Mouse (Mus musculus) embryonic facial prominence, embryonic 11.5 days (tissue): ENCODE measurements around the gene Dph7. TPM values are rescaled to one million over a fixed set of nuclear protein-coding genes. Genes with fewer than 3 reads are reported as not detected.
"Not testable (repeated sequence)": the region's sequence is repeated elsewhere in the genome, so short reads cannot be mapped to it uniquely, and the experiment has no call there.

Experiments
- ATAC-seq: fragments of 200-750 bp; cut with Nextera tagmentation; replicated peaks from 2 replicates; pipeline ENCODE4 v1.8.0; 2017; ENCODE audit warnings: low read depth; ENCODE audit not compliant: insufficient number of reproducible peaks, low FRiP score, low TSS enrichment
- DNase-seq: peaks from one replicate; pipeline ENCODE4 v3.0.0-alpha.2; 2015; ENCODE audit warnings: low spot score
- H3K27ac ChIP-seq: fragments of 300-500 bp; sonication (generic); replicated peaks from 2 replicates; pipeline ENCODE4 v1.5.1; 2014; ENCODE audit warnings: mild to moderate bottlenecking, low read depth, low read length, control low read depth
- H3K27me3 ChIP-seq: fragments of 300-500 bp; sonication (generic); 2 replicates; pipeline ENCODE4 v1.6.1; 2014; ENCODE audit warnings: mild to moderate bottlenecking, low read length, moderate library complexity, mixed read lengths; ENCODE audit not compliant: control insufficient read depth, insufficient read depth
- H3K36me3 ChIP-seq: fragments of 300-500 bp; sonication (generic); replicated peaks from 2 replicates; pipeline ENCODE4 v1.6.1; 2014; ENCODE audit warnings: low read depth, mild to moderate bottlenecking, low read length, moderate library complexity, mixed read lengths; ENCODE audit not compliant: control insufficient read depth, insufficient read depth
- H3K4me1 ChIP-seq: fragments of 300-500 bp; sonication (generic); 2 replicates; pipeline ENCODE4 v1.6.1; 2014; ENCODE audit warnings: low read length, mixed read lengths; ENCODE audit not compliant: control insufficient read depth, insufficient read depth
- H3K4me2 ChIP-seq: fragments of 300-500 bp; sonication (generic); 2 replicates; pipeline ENCODE4 v1.6.1; 2014; ENCODE audit warnings: low read depth, mild to moderate bottlenecking, control low read depth, low read length, moderate library complexity
- H3K4me3 ChIP-seq: fragments of 300-500 bp; sonication (generic); 2 replicates; pipeline ENCODE4 v1.5.1; 2014; ENCODE audit warnings: low read depth, low read length, control low read depth
- H3K9ac ChIP-seq: fragments of 300-500 bp; sonication (generic); replicated peaks from 2 replicates; pipeline ENCODE4 v1.6.1; 2014; ENCODE audit warnings: mild to moderate bottlenecking, control low read depth, low read length
- H3K9me3 ChIP-seq: fragments of 300-500 bp; sonication (generic); replicated peaks from 2 replicates; pipeline ENCODE4 v1.6.1; 2016; ENCODE audit warnings: mild to moderate bottlenecking, low read length, inconsistent platforms, mixed read lengths; ENCODE audit not compliant: control insufficient read depth
- WGBS: fragments of 180-500 bp; shearing (Covaris S2); extraction: QIAGEN DNeasy Blood & Tissue Kit; methylation state at CpG from one replicate; pipeline ENCODE4 v1.1.7; 2014; 5-methylcytosine and 5-hydroxymethylcytosine counted together
- polyA plus RNA-seq: library from polyadenylated mRNA; unstranded; fragments of >200 nt; fragmentation: Nextera tagmentation; extraction: Ambion mirVana; gene quantifications from 2 replicates; pipeline ENCODE4 v1.2.1, GENCODE M21; 2014

The Dph7 gene
- polyA plus RNA-seq, 1 experiment from 2014 or later = 33.8 TPM

DNA sequence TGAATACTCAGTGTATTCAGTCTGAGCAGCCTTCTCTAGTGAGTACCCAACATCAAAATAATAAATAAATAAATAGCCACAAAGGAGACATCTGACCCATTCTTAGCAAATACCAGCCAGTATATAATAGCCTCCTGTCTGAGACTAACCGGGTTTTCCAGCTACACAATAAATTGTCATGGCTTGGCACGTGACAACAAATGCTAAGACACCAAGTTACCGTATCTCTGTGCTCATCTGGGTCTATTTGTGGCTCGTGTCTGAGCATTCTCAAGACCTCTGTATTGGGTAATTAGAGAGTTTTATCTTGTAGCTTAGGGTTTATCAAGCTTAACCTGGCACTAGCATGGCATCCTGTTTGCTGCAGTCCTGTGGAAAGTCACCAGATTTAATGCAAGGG lies 20.1 kb upstream of the Dph7 start:
- no peaks in the 10 kb centered on the region for H3K9me3 ChIP-seq
- H3K4me3 ChIP-seq = no peak overlapping the region
- no peaks in the 10 kb centered on the region for H3K36me3 ChIP-seq
- DNase-seq = no peak
- 73% methylated on average over 4 of the region's 4 CpGs for WGBS
- H3K27me3 ChIP-seq = no peaks in the 10 kb centered on the region
- no peaks in the 10 kb centered on the region for H3K4me1 ChIP-seq
- no peak overlapping the region for H3K9ac ChIP-seq
- no peak for ATAC-seq
- no peak overlapping the region for H3K27ac ChIP-seq
- H3K4me2 ChIP-seq = no peak overlapping the region

DNA sequence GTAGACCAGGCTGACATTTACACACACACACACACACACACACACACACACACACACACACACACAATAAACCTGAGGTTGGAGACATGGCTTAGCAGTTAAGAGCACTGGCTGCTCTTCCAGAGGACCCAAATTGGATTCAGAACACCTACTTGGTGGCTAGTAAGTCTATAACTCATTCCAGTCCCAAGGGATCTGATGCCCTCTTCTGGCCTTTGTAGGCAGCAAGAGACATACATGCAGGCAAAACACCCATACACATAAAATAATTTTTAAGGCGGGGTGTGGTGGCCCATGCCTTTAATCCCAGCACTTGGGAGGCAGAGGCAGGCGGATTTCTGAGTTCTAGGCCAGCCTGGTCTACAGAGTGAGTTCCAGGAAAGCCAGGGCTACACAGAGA lies 17.9 kb upstream of the Dph7 start:
- not testable (repeated sequence) for H3K9ac ChIP-seq, ATAC-seq, H3K9me3 ChIP-seq, DNase-seq, H3K27me3 ChIP-seq, H3K27ac ChIP-seq, H3K36me3 ChIP-seq, H3K4me1 ChIP-seq, H3K4me3 ChIP-seq, H3K4me2 ChIP-seq
- 65% methylated on average over 2 of the region's 2 CpGs for WGBS

DNA sequence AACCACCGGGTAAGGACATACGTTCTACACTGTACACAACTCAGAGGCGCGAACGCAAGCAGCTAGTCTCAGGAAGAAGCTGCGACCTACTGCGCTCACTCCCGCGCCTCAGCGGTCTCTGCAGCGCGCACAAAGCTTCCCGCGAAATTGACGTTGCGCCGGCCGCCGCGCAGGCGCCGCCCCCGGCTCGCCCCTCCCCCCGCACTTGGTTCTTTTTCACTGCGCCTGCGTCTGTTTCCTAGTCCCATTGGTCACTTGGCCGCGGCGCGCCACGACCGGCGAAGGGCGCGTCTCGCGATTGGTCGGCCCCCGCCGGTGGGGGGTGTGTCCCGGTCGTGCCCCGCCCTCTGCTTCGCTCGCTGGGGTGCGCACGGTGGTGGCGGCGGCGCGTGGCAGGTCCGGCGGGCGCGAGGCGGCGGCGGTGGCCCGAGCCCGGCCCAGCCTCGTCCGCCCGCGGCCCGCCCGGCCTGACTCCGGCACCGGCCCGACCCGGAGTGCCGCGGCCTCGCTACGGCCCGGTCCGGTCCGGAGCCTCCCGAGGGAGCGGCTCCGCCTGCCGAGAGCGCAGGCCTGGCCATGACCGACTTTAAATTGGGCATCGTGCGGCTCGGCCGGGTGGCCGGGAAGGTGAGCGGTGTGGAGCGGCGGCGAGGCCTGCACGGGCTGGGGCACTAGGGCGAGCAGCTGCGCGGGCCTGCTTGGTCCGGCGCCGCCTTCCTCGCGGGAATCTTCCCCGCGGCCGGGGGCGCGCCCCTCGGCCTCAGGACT lies 12.6 kb upstream of the Dph7 start, which contains the start of gene Zmynd19:
TSS of gene Zmynd19 (plus strand) at position 372 of the 768 bp plus-strand sequence.
- WGBS = under 1% methylated on average over 60 of the region's 108 CpGs
- no peaks in the 10 kb centered on the region for H3K9me3 ChIP-seq
- H3K4me1 ChIP-seq = peaks cover 2% of the 10 kb centered on the region; the same call in 1 of the 2 replicates
- H3K36me3 ChIP-seq = no peaks in the 10 kb centered on the region; the same call in none of the 2 replicates
- H3K4me3 ChIP-seq = peak within 1 kb of the TSS; percentile 91
- peak within 1 kb of the TSS; percentile 81 for H3K9ac ChIP-seq
- ATAC-seq = peak; percentile 93
- peak within 1 kb of the TSS; percentile 88 for H3K4me2 ChIP-seq
- DNase-seq = peak; percentile 99
- H3K27me3 ChIP-seq = no peaks in the 10 kb centered on the region
- no peak within 1 kb of the TSS; the same call in 1 of the 2 replicates for H3K27ac ChIP-seq

DNA sequence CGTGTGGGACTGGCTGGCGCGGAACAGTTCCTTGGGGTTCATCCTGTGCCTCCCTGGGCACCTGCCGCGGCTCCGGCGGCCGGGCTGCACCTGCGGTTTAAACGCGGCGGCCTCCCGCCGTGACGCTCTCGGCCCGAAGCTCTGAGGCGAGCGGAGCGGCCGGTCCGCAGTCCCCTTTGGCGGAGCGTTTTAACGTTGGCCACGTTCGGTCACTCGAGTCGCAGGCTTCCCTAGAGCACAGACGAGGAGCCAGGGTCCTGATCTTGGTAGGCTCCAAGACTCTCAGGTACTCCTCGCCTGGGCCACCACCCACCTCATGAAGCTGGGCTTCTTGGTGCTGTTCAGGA lies 12.0 kb upstream of the Dph7 start:
- peak overlapping the region; percentile 88 for H3K4me2 ChIP-seq
- no peaks in the 10 kb centered on the region; the same call in none of the 2 replicates for H3K36me3 ChIP-seq
- peak overlapping the region; percentile 81 for H3K9ac ChIP-seq
- no peaks in the 10 kb centered on the region for H3K27me3 ChIP-seq
- no peaks in the 10 kb centered on the region for H3K9me3 ChIP-seq
- ATAC-seq (no peak), DNase-seq (peak; percentile 28)
- WGBS = 0% methylated on average over 31 of the region's 31 CpGs
- peaks cover 2% of the 10 kb centered on the region; the same call in 1 of the 2 replicates for H3K4me1 ChIP-seq
- peak overlapping the region; percentile 91 for H3K4me3 ChIP-seq
- no peak overlapping the region; the same call in 1 of the 2 replicates for H3K27ac ChIP-seq

GRCm38 (mm10) chr2:24952537-24953055 lies 9.6 kb upstream of the Dph7 start:
- Histone ChIP-seq H3K36me3 (peaks cover 3% of the 10 kb centered on the region), H3K4me1 (peaks cover 2% of the 10 kb centered on the region; the same call in 1 of the 2 replicates), H3K4me2 (no peak overlapping the region), H3K9me3 (no peaks in the 10 kb centered on the region), H3K9ac (no peak overlapping the region), H3K4me3 (no peak overlapping the region), H3K27ac (no peak overlapping the region), H3K27me3 (no peaks in the 10 kb centered on the region)
- DNase-seq (no peak), ATAC-seq (no peak)
- 89% methylated on average over 4 of the region's 4 CpGs for WGBS

- H3K9me3 ChIP-seq = no peaks in the 10 kb centered on the region
- no peak for ATAC-seq
- no peak overlapping the region for H3K9ac ChIP-seq
- 31% methylated on average over 3 of the region's 3 CpGs for WGBS
- no peak overlapping the region for H3K4me2 ChIP-seq
- H3K27ac ChIP-seq = no peak overlapping the region
- no peaks in the 10 kb centered on the region for H3K27me3 ChIP-seq
- DNase-seq = peak; percentile 42
- no peaks in the 10 kb centered on the region for H3K4me1 ChIP-seq
- no peak overlapping the region for H3K4me3 ChIP-seq
- peaks cover 14% of the 10 kb centered on the region for H3K36me3 ChIP-seq
These were observed 1.3 kb upstream of the Dph7 start for GRCm38 (mm10) chr2:24960910-24961309.

- H3K4me2 ChIP-seq = no peak overlapping the region
- H3K36me3 ChIP-seq = peaks cover 9% of the 10 kb centered on the region
- no peak for ATAC-seq
- no peak overlapping the region for H3K27ac ChIP-seq
- WGBS = 84% methylated on average over 4 of the region's 4 CpGs
- no peak overlapping the region for H3K9ac ChIP-seq
- H3K27me3 ChIP-seq = no peaks in the 10 kb centered on the region
- H3K4me1 ChIP-seq = no peaks in the 10 kb centered on the region; the same call in 1 of the 2 replicates
- no peak for DNase-seq
- no peaks in the 10 kb centered on the region for H3K9me3 ChIP-seq
- H3K4me3 ChIP-seq = no peak overlapping the region
These were observed 8.2 kb downstream of the Dph7 start for GRCm38 (mm10) chr2:24970386-24970785.

DNA sequence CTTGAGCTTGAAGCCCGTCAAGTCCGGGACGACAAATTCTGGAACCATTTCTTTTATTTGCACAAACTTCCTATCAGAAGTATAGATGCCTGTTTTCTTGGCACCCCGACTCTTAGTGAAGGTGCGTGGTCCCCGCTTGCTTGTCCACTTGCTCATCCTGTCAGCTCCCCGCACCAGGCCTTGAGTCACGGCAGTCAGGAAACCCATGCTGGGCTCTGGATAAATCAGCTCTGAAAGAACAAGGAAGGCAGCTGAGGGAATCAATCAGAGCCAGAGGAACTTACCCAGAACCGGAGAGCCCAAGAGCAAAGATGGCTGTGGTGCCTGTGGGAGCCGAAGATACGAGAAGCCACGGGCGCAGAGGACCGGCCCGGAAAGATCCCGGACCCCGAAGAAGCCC lies 12.3 kb downstream of the Dph7 start:
- not testable (repeated sequence) for H3K4me1 ChIP-seq, H3K27me3 ChIP-seq, DNase-seq, ATAC-seq, H3K36me3 ChIP-seq, H3K27ac ChIP-seq, H3K9me3 ChIP-seq
- Histone ChIP-seq H3K4me2 (peak overlapping the region; percentile 57), H3K9ac (peak overlapping the region; percentile 74), H3K4me3 (peak overlapping the region; percentile 83)
- WGBS = 0% methylated on average over 17 of the region's 17 CpGs
